Mouse (Mus musculus) erythroblast, embryonic 14.5 days (primary cell): ENCODE data around the gene Enho. TPM values are rescaled to one million over a fixed set of nuclear protein-coding genes. Genes with fewer than 3 reads are reported as not detected.

Experiments used
- H3K27me3 ChIP-seq: 2 replicates; pipeline ENCODE4 v1.6.1; 2012; ENCODE audit warnings: inconsistent platforms; ENCODE audit not compliant: control insufficient read depth
- H3K36me3 ChIP-seq: 2 replicates; pipeline ENCODE4 v1.6.1; 2012; ENCODE audit warnings: mild to moderate bottlenecking, inconsistent platforms; ENCODE audit not compliant: control insufficient read depth
- H3K4me1 ChIP-seq: 2 replicates; pipeline ENCODE4 v1.6.1; 2012; ENCODE audit warnings: inconsistent platforms; ENCODE audit not compliant: control insufficient read depth
- H3K4me3 ChIP-seq: replicated peaks from 2 replicates; pipeline ENCODE3; 2012; ENCODE audit warnings: moderate library complexity, mild to moderate bottlenecking, inconsistent platforms
- H3K9me3 ChIP-seq: 2 replicates; pipeline ENCODE4 v1.6.1; 2012; ENCODE audit warnings: low read length, inconsistent platforms, mixed read lengths; ENCODE audit not compliant: control insufficient read depth
- GATA1 ChIP-seq: IDR thresholded peaks from 2 replicates; pipeline ENCODE4 v1.6.1; 2012; ENCODE audit warnings: low read length, inconsistent platforms, mixed read lengths
- TAL1 ChIP-seq: IDR thresholded peaks from 3 replicates; pipeline ENCODE4 v1.6.1; 2012; ENCODE audit warnings: low read length, inconsistent platforms, mixed read lengths
- polyA plus RNA-seq: library from polyadenylated mRNA; stranded (reverse); fragments of >175 nt; gene quantifications from 2 replicates; pipeline ENCODE4 v1.2.3, GENCODE M21; 2012

Gene Enho
- polyA plus RNA-seq, 1 experiment: 0.04 TPM

GRCm38 (mm10) chr4:41638186-41638731, 1.9 kb downstream of the Enho start:
- no peaks in the 10 kb centered on the region for H3K9me3 ChIP-seq
- no peaks in the 10 kb centered on the region for H3K36me3 ChIP-seq
- peaks cover 36% of the 10 kb centered on the region for H3K27me3 ChIP-seq
- peaks cover 13% of the 10 kb centered on the region for H3K4me1 ChIP-seq
- no peak overlapping the region for H3K4me3 ChIP-seq
- no peak for TF ChIP-seq TAL1
- no peak for TF ChIP-seq GATA1

- TF ChIP-seq TAL1 (no peak), GATA1 (no peak)
- H3K27me3 ChIP-seq: peaks cover 36% of the 10 kb centered on the region
- no peaks in the 10 kb centered on the region for H3K36me3 ChIP-seq
- H3K4me3 ChIP-seq: no peak overlapping the region
- no peaks in the 10 kb centered on the region for H3K9me3 ChIP-seq
- H3K4me1 ChIP-seq: peaks cover 13% of the 10 kb centered on the region
These were observed 3.1 kb downstream of the Enho start for GRCm38 (mm10) chr4:41636882-41637635.

GRCm38 (mm10) chr4:41636366-41636765, 3.8 kb downstream of the Enho start:
- no peaks in the 10 kb centered on the region for H3K9me3 ChIP-seq
- H3K4me1 ChIP-seq: peaks cover 13% of the 10 kb centered on the region
- H3K27me3 ChIP-seq: peaks cover 39% of the 10 kb centered on the region
- TF ChIP-seq GATA1 (no peak), TAL1 (no peak)
- no peaks in the 10 kb centered on the region for H3K36me3 ChIP-seq
- no peak overlapping the region for H3K4me3 ChIP-seq

GRCm38 (mm10) chr4:41635906-41636305, 4.2 kb downstream of the Enho start:
- Histone ChIP-seq H3K4me3 (no peak overlapping the region), H3K36me3 (no peaks in the 10 kb centered on the region), H3K9me3 (no peaks in the 10 kb centered on the region), H3K4me1 (peaks cover 13% of the 10 kb centered on the region), H3K27me3 (peaks cover 41% of the 10 kb centered on the region)
- TF ChIP-seq TAL1 (no peak), GATA1 (no peak)

GRCm38 (mm10) chr4:41635224-41635623, 4.9 kb downstream of the Enho start:
- Histone ChIP-seq H3K4me1 (peaks cover 6% of the 10 kb centered on the region), H3K4me3 (no peak overlapping the region), H3K9me3 (no peaks in the 10 kb centered on the region), H3K36me3 (no peaks in the 10 kb centered on the region), H3K27me3 (peaks cover 41% of the 10 kb centered on the region)
- TF ChIP-seq TAL1 (no peak), GATA1 (no peak)

- Histone ChIP-seq H3K36me3 (no peaks in the 10 kb centered on the region), H3K4me3 (no peak overlapping the region), H3K27me3 (peaks cover 36% of the 10 kb centered on the region), H3K9me3 (no peaks in the 10 kb centered on the region), H3K4me1 (peaks cover 3% of the 10 kb centered on the region)
- no peak for TF ChIP-seq TAL1
- TF ChIP-seq GATA1: no peak
These were observed 5.5 kb downstream of the Enho start for GRCm38 (mm10) chr4:41634631-41635030.

- H3K4me3 ChIP-seq: no peak overlapping the region
- H3K27me3 ChIP-seq: peaks cover 21% of the 10 kb centered on the region
- H3K9me3 ChIP-seq: no peaks in the 10 kb centered on the region
- H3K36me3 ChIP-seq: no peaks in the 10 kb centered on the region
- TF ChIP-seq TAL1: no peak
- TF ChIP-seq GATA1: no peak
- H3K4me1 ChIP-seq: no peaks in the 10 kb centered on the region
These were observed 7.1 kb downstream of the Enho start for GRCm38 (mm10) chr4:41633001-41633400.

GRCm38 (mm10) chr4:41631390-41631789, 8.7 kb downstream of the Enho start:
- Histone ChIP-seq H3K4me1 (no peaks in the 10 kb centered on the region; the same call in 1 of the 2 replicates), H3K27me3 (peaks cover 8% of the 10 kb centered on the region), H3K36me3 (no peaks in the 10 kb centered on the region), H3K4me3 (no peak overlapping the region), H3K9me3 (no peaks in the 10 kb centered on the region)
- TF ChIP-seq TAL1 (no peak), GATA1 (no peak)

GRCm38 (mm10) chr4:41630196-41630595, 9.9 kb downstream of the Enho start:
- Histone ChIP-seq H3K27me3 (peaks cover 7% of the 10 kb centered on the region), H3K36me3 (no peaks in the 10 kb centered on the region), H3K4me3 (no peak overlapping the region), H3K9me3 (no peaks in the 10 kb centered on the region), H3K4me1 (no peaks in the 10 kb centered on the region; the same call in 1 of the 2 replicates)
- no peak for TF ChIP-seq TAL1
- no peak for TF ChIP-seq GATA1
